ENCODE assay signal across 11 mouse cellular contexts in genomic region chr15:11741598-11742345, GRCm38 (mm10).
A peak's percentile ranks its signal among the peaks of the same experiment; 100 is the strongest.
DNase-seq lines count a peak whose midpoint lies in the region; ATAC-seq and TF ChIP-seq lines count a peak whose summit lies in the region.
"Had no signal": no experiment of that assay in that cellular context is flagged by ENCODE, and none has a peak within 500 bp of the region (broad histone marks: within the 10 kb centered on the region; RNA-seq: fewer than 3 reads in every experiment).

No protein-coding gene starts in this region.

- peak overlapping the region; percentile 23; the same call in 1 of the 2 replicates for H3K9ac ChIP-seq in heart, embryonic 12.5 days
- H3K9ac ChIP-seq in forebrain, embryonic 13.5 days: peak overlapping the region; percentile 34; the same call in 1 of the 2 replicates
- no peak overlapping the region for H3K9ac ChIP-seq in limb, embryonic 15.5 days
- H3K9ac ChIP-seq: liver, embryonic 14.5 days had no signal

- H3K27ac ChIP-seq in heart, embryonic 12.5 days (ENCODE audit: poor library complexity, severe bottlenecking): peak overlapping the region; percentile 39
- no peak overlapping the region for H3K27ac ChIP-seq in forebrain, embryonic 13.5 days
- no peak overlapping the region for H3K27ac ChIP-seq in limb, embryonic 15.5 days
- H3K27ac ChIP-seq in left cerebral cortex, adult 2 months: no peak overlapping the region
- H3K27ac ChIP-seq: liver, embryonic 14.5 days had no signal

- WGBS in heart, embryonic 12.5 days: 19% methylated on average over 18 of the region's 18 CpGs
- WGBS in forebrain, embryonic 13.5 days: 23% methylated on average over 18 of the region's 18 CpGs
- 25% methylated on average over 18 of the region's 18 CpGs for WGBS in limb, embryonic 15.5 days

- H3K9me3 ChIP-seq in heart, embryonic 12.5 days (replicated peaks): no peaks in the 10 kb centered on the region
- H3K9me3 ChIP-seq in forebrain, embryonic 13.5 days (replicated peaks): no peaks in the 10 kb centered on the region
- no peaks in the 10 kb centered on the region for H3K9me3 ChIP-seq in limb, embryonic 15.5 days

- H3K4me3 ChIP-seq in heart, embryonic 12.5 days: peak overlapping the region; percentile 37
- H3K4me3 ChIP-seq in forebrain, embryonic 13.5 days: peak overlapping the region; percentile 18
- no peak overlapping the region for H3K4me3 ChIP-seq in limb, embryonic 15.5 days
- no peak overlapping the region for H3K4me3 ChIP-seq in left cerebral cortex, adult 2 months

- DNase-seq in heart, adult 9 months (ENCODE audit: low spot score in 2 of 2): no peak
- peak; percentile 2 for DNase-seq in CD4-positive helper T cell, adult 2 months (ENCODE audit: low read depth, low spot score)
- DNase-seq in left cerebral cortex, adult 2 months (ENCODE audit: extremely low spot score in 1 of 2, low spot score in 2 of 2): no peak
- DNase-seq in cerebellum, postnatal 10 days: no peak
- DNase-seq in left cerebral cortex, postnatal 14 days (ENCODE audit: low spot score in 2 of 2): no peak
- DNase-seq: cerebellum, postnatal 25 days had no signal

- H3K4me1 ChIP-seq in heart, embryonic 12.5 days (replicated peaks): peaks cover 30% of the 10 kb centered on the region
- H3K4me1 ChIP-seq in forebrain, embryonic 13.5 days: peaks cover 14% of the 10 kb centered on the region
- H3K4me1 ChIP-seq in limb, embryonic 15.5 days: peaks cover 9% of the 10 kb centered on the region

- H3K4me2 ChIP-seq in heart, embryonic 12.5 days: peak overlapping the region; percentile 69
- H3K4me2 ChIP-seq in forebrain, embryonic 13.5 days: peak overlapping the region; percentile 54
- H3K4me2 ChIP-seq in limb, embryonic 15.5 days: peak overlapping the region; percentile 14; the same call in 1 of the 2 replicates

- H3K27me3 ChIP-seq in heart, embryonic 12.5 days (replicated peaks): no peaks in the 10 kb centered on the region
- H3K27me3 ChIP-seq in forebrain, embryonic 13.5 days: no peaks in the 10 kb centered on the region
- peaks cover 4% of the 10 kb centered on the region; the same call in 1 of the 2 replicates for H3K27me3 ChIP-seq in limb, embryonic 15.5 days

- intact Hi-C loops in left cerebral cortex, adult 2 months (cut with DNase I): loop anchor here (10.0 kb wide), 1 partner anchor 343 kb away; no protein-coding TSS in a partner anchor
- intact Hi-C loops in left cerebral cortex, postnatal 14 days (cut with DNase I): loop anchor here (10.0 kb wide), 1 partner anchor 137 kb away; no protein-coding TSS in a partner anchor

- TF ChIP-seq CTCF in left cerebral cortex, adult 2 months (IDR thresholded peaks at IDR 0.05): no peak

- 0 out of 2 replicates have a peak, but pooled peaks have one; percentile 23 for ATAC-seq in heart, embryonic 12.5 days (ENCODE audit: insufficient number of reproducible peaks, low FRiP score)
- peak; percentile 65 for ATAC-seq in forebrain, embryonic 13.5 days
- ATAC-seq in limb, embryonic 15.5 days (ENCODE audit: insufficient number of reproducible peaks, low FRiP score, low TSS enrichment, low read depth): no peak
- ATAC-seq: activated CD4-positive, CD25-positive, alpha-beta regulatory T cell, adult 4 months had no signal

- no peaks in the 10 kb centered on the region for H3K36me3 ChIP-seq in heart, embryonic 12.5 days
- H3K36me3 ChIP-seq in forebrain, embryonic 13.5 days (ENCODE audit: poor library complexity, severe bottlenecking): no peaks in the 10 kb centered on the region
- H3K36me3 ChIP-seq in limb, embryonic 15.5 days: no peaks in the 10 kb centered on the region

Comparison
In these comparisons a context has a peak if more than half of its experiments do, and no peak if none do; other contexts are left out.
1. H3K4me2 ChIP-seq: peak in every context shown above with its lines; median percentile 69 in heart, embryonic 12.5 days; 54 in forebrain, embryonic 13.5 days; 14 in limb, embryonic 15.5 days.
2. H3K4me3 ChIP-seq: peak in heart, embryonic 12.5 days (single experiment) and forebrain, embryonic 13.5 days (single experiment); none in limb, embryonic 15.5 days (single experiment) and left cerebral cortex, adult 2 months (single experiment).